Mouse (Mus musculus) cerebellum, postnatal 25 days (tissue): ENCODE data around the gene Gm16427.
"Not testable (repeated sequence)": the region's sequence is repeated elsewhere in the genome, so short reads cannot be mapped to it uniquely, and the experiment has no call there.

Experiments
- DNase-seq, 2 experiments: peaks; one replicate each; pipeline ENCODE4 v3.0.0; 2021; ENCODE audit warnings: mixed read lengths in 2 of 2

The Gm16427 gene

DNA sequence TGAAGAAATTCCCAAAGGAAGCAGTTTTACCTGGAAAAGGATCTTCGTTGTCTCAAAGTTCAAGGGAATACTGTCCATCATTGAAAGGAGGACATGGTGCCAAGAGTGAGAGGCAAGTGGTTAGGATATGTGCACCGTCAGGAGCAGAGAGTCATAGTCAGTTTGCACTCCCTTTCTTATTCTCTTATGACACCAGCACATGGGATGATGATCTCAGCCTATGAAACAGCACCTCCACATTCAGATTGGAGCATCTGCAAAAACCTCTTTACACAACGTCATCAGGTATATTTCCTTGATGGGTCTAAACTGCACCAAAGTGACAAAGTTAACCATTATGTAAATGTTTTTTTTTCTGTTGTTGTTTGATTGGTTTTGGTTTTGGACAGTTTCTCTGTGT is at the start of gene Gm16427:
Gene Gm16427, minus strand, starts transcription at position 101 of the 400 bp plus-strand sequence.
- not testable (repeated sequence) for DNase-seq
